Mouse (Mus musculus): ENCODE results near the gene Ctrc. TPM values are rescaled to one million over a fixed set of nuclear protein-coding genes. Genes with fewer than 3 reads are reported as not detected.
"Not testable (repeated sequence)": the region's sequence is repeated elsewhere in the genome, so short reads cannot be mapped to it uniquely, and the experiment has no call there.

The Ctrc gene
- polyA plus RNA-seq, 1 experiment, result not detected

DNA sequence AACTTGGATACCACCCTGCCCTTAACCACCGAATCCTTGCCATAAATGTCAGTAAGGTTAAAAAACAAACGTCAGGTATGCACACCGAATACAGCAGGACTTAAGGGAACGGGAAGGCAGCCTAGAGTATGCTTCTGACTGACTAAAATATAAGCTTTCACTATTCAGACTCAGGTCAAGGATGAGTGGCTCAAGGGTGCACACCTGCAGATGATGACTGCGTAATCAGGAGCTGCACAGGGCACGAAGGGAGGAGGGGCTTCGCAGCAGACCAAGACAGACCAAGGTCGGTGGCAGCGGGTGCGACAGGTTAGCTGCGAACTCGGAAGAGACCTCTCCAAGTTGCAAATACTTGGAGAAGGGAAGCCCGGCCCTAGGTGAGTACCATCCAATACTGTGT, 60.0 kb downstream of the Ctrc start:
- TF ChIP-seq POLR2A (IDR thresholded peaks at IDR 0.05; ENCODE audit: borderline replicate concordance, extremely low read depth, low read depth, low read length) (no peak), CTCF (IDR thresholded peaks at IDR 0.05; ENCODE audit: insufficient read depth, low read length) (no peak)
- WGBS, result 73% methylated on average over 13 of the region's 13 CpGs
- Histone ChIP-seq H3K4me3 (replicated peaks; ENCODE audit: extremely low read depth, low read depth, low read length) (no peak overlapping the region), H3K4me1 (ENCODE audit: control insufficient read depth, insufficient read depth, low read length) (peaks cover 9% of the 10 kb centered on the region)
- no peak for DNase-seq

DNA sequence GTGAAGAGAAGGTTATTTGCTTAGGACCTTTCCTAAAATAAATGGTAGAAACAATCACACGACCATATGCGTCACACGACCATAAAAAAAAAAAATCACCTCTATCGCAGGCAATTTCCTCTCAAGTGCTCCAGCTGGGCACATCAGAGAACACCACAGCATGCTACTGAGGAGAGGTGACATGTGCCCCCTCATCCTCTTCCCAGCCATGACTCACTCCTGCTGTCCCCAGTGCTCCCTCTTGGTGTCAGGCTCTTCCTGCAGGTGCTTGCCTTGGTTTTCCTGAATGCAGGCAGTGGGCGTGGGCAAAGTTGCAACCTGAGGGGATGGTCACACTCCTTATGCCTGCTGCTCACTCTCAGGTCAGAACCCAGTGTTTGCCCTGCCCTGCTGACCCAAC, 61.3 kb downstream of the Ctrc start:
- no peak for TF ChIP-seq POLR2A (IDR thresholded peaks at IDR 0.05; ENCODE audit: borderline replicate concordance, extremely low read depth, low read depth, low read length)
- no peak; the same call in 1 of the 2 replicates for TF ChIP-seq CTCF (IDR thresholded peaks at IDR 0.05; ENCODE audit: insufficient read depth, low read length)
- WGBS, result 65% methylated on average over 5 of the region's 5 CpGs
- no peak overlapping the region for H3K4me3 ChIP-seq (replicated peaks; ENCODE audit: extremely low read depth, low read depth, low read length)
- peaks cover 7% of the 10 kb centered on the region for H3K4me1 ChIP-seq (ENCODE audit: control insufficient read depth, insufficient read depth, low read length)
- DNase-seq, result no peak

DNA sequence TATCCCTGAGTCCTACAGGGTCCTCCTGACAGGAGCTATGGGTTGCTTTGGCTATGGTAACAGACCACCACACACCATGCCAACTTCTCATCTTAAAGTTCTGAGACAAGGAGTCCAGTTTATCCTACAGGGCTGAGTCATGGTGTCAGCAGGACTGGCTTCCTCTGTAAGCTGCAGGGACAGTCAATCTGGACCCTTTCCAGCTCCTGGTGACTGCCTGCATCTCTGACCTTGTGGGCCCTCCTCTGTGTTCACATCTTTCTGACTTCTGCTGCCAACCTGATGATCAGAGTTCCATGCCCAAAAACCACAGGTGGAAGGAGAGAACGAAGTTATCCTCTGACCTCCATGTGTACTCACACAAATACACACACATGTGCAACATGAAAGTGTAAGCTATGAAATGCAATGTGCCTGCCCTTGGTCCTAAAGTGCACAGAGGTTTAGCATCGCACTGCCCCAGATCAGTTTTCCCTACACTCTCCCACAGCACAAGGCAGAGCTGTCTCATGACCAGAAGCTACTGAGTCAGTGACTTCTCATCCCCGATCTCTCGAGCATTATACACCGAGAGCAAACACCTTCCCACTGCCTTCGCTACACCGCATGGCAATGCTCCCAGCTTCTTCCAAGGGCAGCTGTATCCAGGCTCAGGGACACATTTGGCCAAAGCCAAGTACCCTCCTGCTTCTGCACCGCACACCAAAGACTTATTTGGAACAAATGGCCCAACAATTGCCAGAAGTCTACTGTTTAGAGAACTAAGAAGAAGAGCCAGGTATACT, 64.8 kb downstream of the Ctrc start:
- DNase-seq, result no peak
- 91% methylated on average over 8 of the region's 8 CpGs for WGBS
- no peaks in the 10 kb centered on the region for H3K4me1 ChIP-seq (ENCODE audit: control insufficient read depth, insufficient read depth, low read length)
- no peak for TF ChIP-seq POLR2A (IDR thresholded peaks at IDR 0.05; ENCODE audit: borderline replicate concordance, extremely low read depth, low read depth, low read length)
- TF ChIP-seq CTCF (IDR thresholded peaks at IDR 0.05; ENCODE audit: insufficient read depth, low read length), result no peak
- no peak overlapping the region for H3K4me3 ChIP-seq (replicated peaks; ENCODE audit: extremely low read depth, low read depth, low read length)

DNA sequence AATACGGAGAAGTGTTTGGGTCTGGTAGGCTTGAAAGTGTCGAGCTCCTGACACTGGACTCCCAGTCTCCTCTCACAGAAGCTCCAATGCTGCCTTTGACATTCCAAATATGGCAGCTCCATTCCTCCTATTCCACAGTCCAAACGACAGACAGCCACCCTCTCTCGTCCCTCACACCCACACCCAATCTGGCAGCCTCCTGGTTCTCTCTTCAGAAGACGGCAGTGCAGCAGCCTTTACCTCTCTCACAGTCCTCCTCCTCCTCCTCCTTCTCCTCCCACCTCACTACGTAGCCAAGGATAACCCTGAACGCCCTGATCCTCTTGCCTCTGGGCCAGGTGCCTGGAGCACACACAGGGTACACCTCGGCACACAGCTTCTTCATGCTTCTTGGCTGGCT, 66.3 kb downstream of the Ctrc start:
- 83% methylated on average over 8 of the region's 8 CpGs for WGBS
- TF ChIP-seq CTCF (IDR thresholded peaks at IDR 0.05; ENCODE audit: insufficient read depth, low read length) (no peak), POLR2A (IDR thresholded peaks at IDR 0.05; ENCODE audit: borderline replicate concordance, extremely low read depth, low read depth, low read length) (no peak)
- DNase-seq, result no peak
- H3K4me1 ChIP-seq (ENCODE audit: control insufficient read depth, insufficient read depth, low read length), result no peaks in the 10 kb centered on the region
- no peak overlapping the region for H3K4me3 ChIP-seq (replicated peaks; ENCODE audit: extremely low read depth, low read depth, low read length)

DNA sequence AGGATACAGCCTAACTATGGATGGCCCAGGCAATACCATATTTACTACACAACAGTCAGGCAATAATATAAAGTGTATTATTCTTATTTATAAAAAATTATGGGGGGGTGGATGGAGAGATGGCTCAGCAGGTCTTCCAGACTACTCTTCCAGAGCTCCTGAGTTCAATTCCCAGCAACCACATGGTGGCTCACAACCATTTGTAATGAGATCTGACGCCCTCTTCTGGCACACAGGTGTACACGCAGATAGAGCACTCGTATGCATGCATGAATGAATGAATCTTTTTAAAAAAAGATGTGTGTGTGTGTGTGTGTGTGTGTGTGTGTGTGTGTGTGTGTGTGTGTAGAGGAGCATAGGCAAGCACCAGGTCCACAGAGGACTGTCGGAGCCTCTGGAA, 73.1 kb downstream of the Ctrc start:
- WGBS, result 88% methylated on average over 4 of the region's 4 CpGs
- not testable (repeated sequence) for H3K4me1 ChIP-seq (ENCODE audit: control insufficient read depth, insufficient read depth, low read length); DNase-seq; H3K4me3 ChIP-seq (replicated peaks; ENCODE audit: extremely low read depth, low read depth, low read length)

DNA sequence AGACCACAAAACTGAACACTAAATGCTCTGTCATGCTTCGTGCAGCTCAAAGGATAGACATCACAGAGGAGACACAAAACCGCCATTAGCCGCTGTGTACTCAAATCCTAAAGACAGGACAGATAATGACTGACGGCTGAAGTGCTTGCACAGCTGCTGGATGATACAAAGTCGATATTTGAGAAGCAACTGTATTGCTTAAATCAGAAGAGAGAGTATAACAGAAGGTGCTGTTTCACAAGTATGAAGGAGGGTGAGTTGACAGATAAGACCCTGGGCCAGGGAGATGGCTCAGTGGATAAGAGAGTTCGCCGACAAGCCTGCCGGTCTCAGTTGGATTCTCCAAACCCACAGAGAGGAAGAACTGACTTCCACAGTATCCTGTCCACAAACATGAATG, 74.3 kb downstream of the Ctrc start:
- Histone ChIP-seq H3K4me3 (replicated peaks; ENCODE audit: extremely low read depth, low read depth, low read length) (no peak overlapping the region), H3K4me1 (ENCODE audit: control insufficient read depth, insufficient read depth, low read length) (no peaks in the 10 kb centered on the region)
- no peak for DNase-seq
- 87% methylated on average over 8 of the region's 8 CpGs for WGBS
- TF ChIP-seq POLR2A (IDR thresholded peaks at IDR 0.05; ENCODE audit: borderline replicate concordance, extremely low read depth, low read depth, low read length) (no peak), CTCF (IDR thresholded peaks at IDR 0.05; ENCODE audit: insufficient read depth, low read length) (no peak)

DNA sequence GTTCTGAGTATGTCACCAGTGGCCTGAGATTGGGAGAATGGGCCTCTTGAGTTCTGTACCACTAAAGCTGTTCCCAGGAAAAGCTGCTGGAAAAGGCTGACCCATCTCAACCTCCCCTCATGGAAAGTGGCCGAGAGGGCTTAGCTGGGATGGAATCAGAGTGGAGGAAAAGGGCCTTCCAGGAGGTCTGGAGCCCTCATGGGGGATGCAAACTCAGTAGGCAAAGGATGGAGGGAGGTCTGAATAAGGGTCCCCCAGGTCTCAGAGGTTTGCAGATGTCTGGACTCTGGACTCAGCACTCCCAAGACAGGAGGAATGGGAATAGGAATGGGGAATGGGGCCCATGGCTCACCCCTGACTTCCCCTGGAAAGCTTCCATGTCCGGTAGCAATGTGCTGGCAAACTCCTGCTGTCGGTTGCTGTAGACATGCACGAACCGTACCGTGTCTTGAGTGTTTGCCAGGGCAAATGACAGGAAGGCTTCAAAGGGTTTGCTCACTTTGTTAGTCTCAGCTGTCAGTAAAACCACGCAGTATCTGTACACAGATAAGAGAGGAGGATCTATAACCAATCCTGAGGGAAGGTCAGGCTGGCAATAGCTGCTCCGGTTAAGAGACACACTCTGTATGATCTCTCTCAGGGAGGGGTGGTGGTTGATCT, 76.5 kb downstream of the Ctrc start:
- H3K4me1 ChIP-seq (ENCODE audit: control insufficient read depth, insufficient read depth, low read length), result 0 out of 2 replicates have a peak, but pooled peaks cover 2% of the 10 kb centered on the region
- no peak for DNase-seq
- TF ChIP-seq CTCF (IDR thresholded peaks at IDR 0.05; ENCODE audit: insufficient read depth, low read length), result no peak
- no peak for TF ChIP-seq POLR2A (IDR thresholded peaks at IDR 0.05; ENCODE audit: borderline replicate concordance, extremely low read depth, low read depth, low read length)
- WGBS, result 70% methylated on average over 8 of the region's 8 CpGs
- H3K4me3 ChIP-seq (replicated peaks; ENCODE audit: extremely low read depth, low read depth, low read length), result no peak overlapping the region

DNA sequence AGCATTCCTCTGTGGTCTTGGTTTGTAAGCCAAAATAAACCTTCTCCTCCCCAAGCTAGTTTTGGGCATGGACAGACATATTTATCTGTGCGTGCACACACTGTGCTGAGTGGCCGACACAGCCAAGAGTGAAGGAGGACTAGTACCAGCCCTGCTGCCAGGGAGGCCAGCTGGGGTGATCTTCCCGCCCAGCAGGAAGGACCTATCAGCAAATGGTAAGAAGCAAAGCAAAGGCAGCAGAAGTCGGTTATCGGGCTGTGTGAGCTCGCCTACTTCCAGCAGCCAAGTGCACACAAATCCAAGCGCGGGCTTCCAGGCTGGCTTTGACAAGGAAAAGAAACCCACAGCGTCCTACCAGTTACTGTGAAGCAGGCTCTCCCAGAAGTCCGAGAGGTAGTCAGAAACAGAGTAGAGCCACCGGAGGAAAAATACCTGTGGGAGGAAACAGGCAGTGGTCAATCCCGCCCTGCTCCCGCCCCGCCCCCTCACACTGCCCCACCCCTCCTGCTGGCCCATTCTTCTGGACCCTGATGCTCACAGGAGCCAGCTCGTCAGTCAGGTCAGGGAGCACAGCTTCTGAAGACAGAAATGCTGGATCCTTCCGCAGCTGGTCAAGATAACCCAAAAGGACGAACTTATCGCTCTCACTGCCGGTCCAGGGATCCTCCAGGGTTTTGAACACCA, 78.7 kb downstream of the Ctrc start:
- 59% methylated on average over 19 of the region's 19 CpGs for WGBS
- no peak for TF ChIP-seq CTCF (IDR thresholded peaks at IDR 0.05; ENCODE audit: insufficient read depth, low read length)
- peak; percentile 19; the same call in 1 of the 2 replicates for TF ChIP-seq POLR2A (IDR thresholded peaks at IDR 0.05; ENCODE audit: borderline replicate concordance, extremely low read depth, low read depth, low read length)
- Histone ChIP-seq H3K4me3 (replicated peaks; ENCODE audit: extremely low read depth, low read depth, low read length) (no peak overlapping the region), H3K4me1 (ENCODE audit: control insufficient read depth, insufficient read depth, low read length) (0 out of 2 replicates have a peak, but pooled peaks cover 2% of the 10 kb centered on the region)
- peak; percentile 33 for DNase-seq

DNA sequence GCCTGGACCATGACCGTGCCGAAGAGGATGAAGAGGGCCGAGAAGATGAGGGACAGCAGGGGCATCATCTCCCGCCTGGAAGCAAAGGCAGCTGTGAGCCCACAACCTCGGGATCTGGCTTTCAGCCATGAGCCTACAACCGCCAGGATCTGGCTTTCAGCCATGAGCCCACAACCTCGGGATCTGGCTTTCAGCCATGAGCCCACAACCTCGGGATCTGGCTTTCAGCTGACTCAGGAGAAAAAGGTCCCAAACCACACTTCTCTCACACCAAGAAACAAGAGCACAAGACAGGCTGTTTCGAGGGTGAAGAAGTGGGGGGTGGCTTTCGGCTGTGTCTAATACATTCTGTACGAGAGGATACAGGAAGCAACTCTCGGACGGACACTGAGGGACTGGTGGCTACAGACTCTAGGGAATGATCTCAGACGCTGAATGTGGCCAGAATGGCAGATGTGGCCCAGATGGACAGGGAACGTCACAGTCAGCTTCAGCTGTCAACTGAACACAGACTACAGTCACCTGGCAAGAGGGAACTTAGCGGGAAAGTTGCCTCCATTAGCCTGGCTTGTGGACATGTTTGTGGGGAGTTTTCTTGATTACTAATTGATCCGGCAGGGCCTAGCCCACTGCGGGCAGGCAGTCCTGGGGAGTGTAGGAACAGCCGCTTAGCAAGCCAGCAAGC, 79.3 kb downstream of the Ctrc start:
- Histone ChIP-seq H3K4me3 (replicated peaks; ENCODE audit: extremely low read depth, low read depth, low read length) (no peak overlapping the region), H3K4me1 (ENCODE audit: control insufficient read depth, insufficient read depth, low read length) (0 out of 2 replicates have a peak, but pooled peaks cover 2% of the 10 kb centered on the region)
- no peak for DNase-seq
- WGBS, result 37% methylated on average over 19 of the region's 19 CpGs
- TF ChIP-seq POLR2A (IDR thresholded peaks at IDR 0.05; ENCODE audit: borderline replicate concordance, extremely low read depth, low read depth, low read length) (no peak), CTCF (IDR thresholded peaks at IDR 0.05; ENCODE audit: insufficient read depth, low read length) (no peak)
